Mouse (Mus musculus) limb, embryonic 12.5 days (tissue): ENCODE data around the gene Cisd3. TPM values are rescaled to one million over a fixed set of nuclear protein-coding genes. Genes with fewer than 3 reads are reported as not detected.

Experiments
- ATAC-seq: fragments of 200-750 bp; cut with Nextera tagmentation; 2 replicates; pipeline ENCODE4 v1.8.0; 2017; ENCODE audit warnings: low read depth, moderate TSS enrichment; ENCODE audit not compliant: insufficient number of reproducible peaks, insufficient read depth, low FRiP score, low TSS enrichment
- H3K27ac ChIP-seq: fragments of 300-500 bp; sonication (generic); 2 replicates; pipeline ENCODE4 v1.5.1; 2016; ENCODE audit warnings: mild to moderate bottlenecking, moderate library complexity
- H3K27me3 ChIP-seq: fragments of 300-500 bp; sonication (generic); 2 replicates; pipeline ENCODE4 v1.6.1; 2016; ENCODE audit warnings: mild to moderate bottlenecking, moderate library complexity
- H3K36me3 ChIP-seq: fragments of 300-500 bp; sonication (generic); 2 replicates; pipeline ENCODE4 v1.6.1; 2016; ENCODE audit warnings: mild to moderate bottlenecking, moderate library complexity
- H3K4me1 ChIP-seq: fragments of 300-500 bp; sonication (generic); replicated peaks from 2 replicates; pipeline ENCODE4 v1.6.1; 2016
- H3K4me2 ChIP-seq: fragments of 300-500 bp; sonication (generic); 2 replicates; pipeline ENCODE4 v1.6.1; 2016; ENCODE audit warnings: mild to moderate bottlenecking, moderate library complexity
- H3K4me3 ChIP-seq: fragments of 300-500 bp; sonication (generic); replicated peaks from 2 replicates; pipeline ENCODE4 v1.5.1; 2016; ENCODE audit warnings: mild to moderate bottlenecking
- H3K9ac ChIP-seq: fragments of 300-500 bp; sonication (generic); replicated peaks from 2 replicates; pipeline ENCODE4 v1.6.1; 2016; ENCODE audit warnings: mild to moderate bottlenecking, moderate library complexity
- H3K9me3 ChIP-seq: fragments of 300-500 bp; sonication (generic); 2 replicates; pipeline ENCODE4 v1.6.1; 2016; ENCODE audit warnings: mild to moderate bottlenecking, moderate library complexity
- WGBS: fragments of 180-500 bp; shearing (Covaris S2); methylation state at CpG from one replicate; pipeline ENCODE4 v1.1.7; 2016; 5-methylcytosine and 5-hydroxymethylcytosine counted together
- polyA plus RNA-seq: library from polyadenylated mRNA; unstranded; fragments of >200 nt; fragmentation: Nextera tagmentation; extraction: Ambion mirVana; gene quantifications from 2 replicates; pipeline ENCODE4 v1.2.1, GENCODE M21; 2016

Gene Cisd3
- polyA plus RNA-seq, 1 experiment from 2014 or later, result 10.0 TPM

GRCm38 (mm10) chr11:97689861-97690260 is 4.2 kb downstream of the Cisd3 start:
- no peak overlapping the region for H3K4me2 ChIP-seq
- H3K27ac ChIP-seq, result no peak overlapping the region
- ATAC-seq, result no peak
- no peak overlapping the region for H3K4me3 ChIP-seq
- H3K4me1 ChIP-seq, result peaks cover 38% of the 10 kb centered on the region
- no peaks in the 10 kb centered on the region for H3K9me3 ChIP-seq
- no peaks in the 10 kb centered on the region for H3K27me3 ChIP-seq
- H3K36me3 ChIP-seq, result peaks cover 71% of the 10 kb centered on the region
- no peak overlapping the region for H3K9ac ChIP-seq
- WGBS, result 28% methylated on average over 10 of the region's 10 CpGs

GRCm38 (mm10) chr11:97694435-97694834 is 8.8 kb downstream of the Cisd3 start:
- no peak for ATAC-seq
- Histone ChIP-seq H3K27ac (peak overlapping the region; percentile 41; the same call in 1 of the 2 replicates), H3K4me3 (0 out of 2 replicates have a peak overlapping the region, but pooled peaks have one; percentile 13), H3K4me2 (no peak overlapping the region; the same call in 1 of the 2 replicates), H3K4me1 (peaks cover 47% of the 10 kb centered on the region), H3K36me3 (peaks cover 50% of the 10 kb centered on the region), H3K9me3 (no peaks in the 10 kb centered on the region), H3K27me3 (no peaks in the 10 kb centered on the region), H3K9ac (no peak overlapping the region; the same call in 1 of the 2 replicates)
- WGBS, result 95% methylated on average over 4 of the region's 4 CpGs

GRCm38 (mm10) chr11:97694921-97695711 is 9.5 kb downstream of the Cisd3 start:
- Histone ChIP-seq H3K4me1 (peaks cover 47% of the 10 kb centered on the region), H3K27me3 (no peaks in the 10 kb centered on the region), H3K36me3 (peaks cover 43% of the 10 kb centered on the region), H3K4me3 (peak overlapping the region; percentile 13), H3K9me3 (no peaks in the 10 kb centered on the region), H3K27ac (peak overlapping the region; percentile 41), H3K4me2 (peak overlapping the region; percentile 40), H3K9ac (0 out of 2 replicates have a peak overlapping the region, but pooled peaks have one; percentile 5)
- 66% methylated on average over 17 of the region's 17 CpGs for whole genome bisulfite sequencing
- no peak for ATAC-seq

- 0 out of 2 replicates have a peak overlapping the region, but pooled peaks have one; percentile 5 for H3K9ac ChIP-seq
- peaks cover 50% of the 10 kb centered on the region for H3K4me1 ChIP-seq
- WGBS, result 53% methylated on average over 9 of the region's 9 CpGs
- H3K27ac ChIP-seq, result peak overlapping the region; percentile 41
- H3K27me3 ChIP-seq, result no peaks in the 10 kb centered on the region
- H3K4me3 ChIP-seq, result peak overlapping the region; percentile 13
- ATAC-seq, result no peak
- peaks cover 35% of the 10 kb centered on the region for H3K36me3 ChIP-seq
- peak overlapping the region; percentile 40 for H3K4me2 ChIP-seq
- no peaks in the 10 kb centered on the region for H3K9me3 ChIP-seq
These were observed 10.2 kb downstream of the Cisd3 start for GRCm38 (mm10) chr11:97695712-97696401.

GRCm38 (mm10) chr11:97696669-97697068 is 11.0 kb downstream of the Cisd3 start:
- Histone ChIP-seq H3K4me1 (peaks cover 58% of the 10 kb centered on the region), H3K36me3 (peaks cover 27% of the 10 kb centered on the region)

GRCm38 (mm10) chr11:97697199-97697890 is 11.7 kb downstream of the Cisd3 start:
- 56% methylated on average over 11 of the region's 11 CpGs for WGBS
- peak overlapping the region; percentile 91 for H3K9ac ChIP-seq
- H3K27me3 ChIP-seq, result no peaks in the 10 kb centered on the region
- H3K36me3 ChIP-seq, result peaks cover 21% of the 10 kb centered on the region
- H3K9me3 ChIP-seq, result no peaks in the 10 kb centered on the region
- H3K4me3 ChIP-seq, result peak overlapping the region; percentile 85
- peak overlapping the region; percentile 88 for H3K4me2 ChIP-seq
- peak overlapping the region; percentile 97 for H3K27ac ChIP-seq
- no peak for ATAC-seq
- H3K4me1 ChIP-seq, result peaks cover 62% of the 10 kb centered on the region

More at GRCm38 (mm10) chr11:97696669-97697068, 11.0 kb downstream of the Cisd3 start:
- H3K4me3 ChIP-seq, result 0 out of 2 replicates have a peak overlapping the region, but pooled peaks have one; percentile 13
- WGBS, result 74% methylated on average over 8 of the region's 8 CpGs
- no peak overlapping the region for H3K27ac ChIP-seq
- peak overlapping the region; percentile 88 for H3K4me2 ChIP-seq
- H3K9me3 ChIP-seq, result no peaks in the 10 kb centered on the region
- no peak overlapping the region for H3K9ac ChIP-seq
- H3K27me3 ChIP-seq, result no peaks in the 10 kb centered on the region
- ATAC-seq, result no peak

GRCm38 (mm10) chr11:97697891-97698529 is 12.4 kb downstream of the Cisd3 start:
- no peak; the same call in 1 of the 2 replicates for ATAC-seq
- H3K4me1 ChIP-seq, result peaks cover 62% of the 10 kb centered on the region
- H3K27ac ChIP-seq, result peak overlapping the region; percentile 97

GRCm38 (mm10) chr11:97698741-97699611 is 13.3 kb downstream of the Cisd3 start:
- Histone ChIP-seq H3K27ac (peak overlapping the region; percentile 97), H3K9ac (peak overlapping the region; percentile 91), H3K27me3 (no peaks in the 10 kb centered on the region), H3K4me2 (peak overlapping the region; percentile 88), H3K4me3 (peak overlapping the region; percentile 85), H3K9me3 (no peaks in the 10 kb centered on the region), H3K4me1 (peaks cover 60% of the 10 kb centered on the region), H3K36me3 (peaks cover 5% of the 10 kb centered on the region; the same call in 1 of the 2 replicates)
- ATAC-seq, result no peak
- WGBS, result under 1% methylated on average over 60 of the region's 63 CpGs

More at GRCm38 (mm10) chr11:97697891-97698529, 12.4 kb downstream of the Cisd3 start:
- H3K27me3 ChIP-seq, result no peaks in the 10 kb centered on the region
- no peaks in the 10 kb centered on the region for H3K9me3 ChIP-seq
- WGBS, result under 1% methylated on average over 14 of the region's 14 CpGs
- peak overlapping the region; percentile 91 for H3K9ac ChIP-seq
- peaks cover 14% of the 10 kb centered on the region; the same call in 1 of the 2 replicates for H3K36me3 ChIP-seq
- peak overlapping the region; percentile 85 for H3K4me3 ChIP-seq
- peak overlapping the region; percentile 88 for H3K4me2 ChIP-seq

GRCm38 (mm10) chr11:97699626-97700002 is 14.0 kb downstream of the Cisd3 start:
- H3K4me1 ChIP-seq, result peaks cover 60% of the 10 kb centered on the region

More at GRCm38 (mm10) chr11:97699626-97700002, 14.0 kb downstream of the Cisd3 start:
- Histone ChIP-seq H3K36me3 (peaks cover 5% of the 10 kb centered on the region; the same call in 1 of the 2 replicates), H3K9ac (peak overlapping the region; percentile 91), H3K4me3 (peak overlapping the region; percentile 85), H3K27ac (peak overlapping the region; percentile 97), H3K4me2 (peak overlapping the region; percentile 88), H3K9me3 (no peaks in the 10 kb centered on the region), H3K27me3 (no peaks in the 10 kb centered on the region)
- no peak for ATAC-seq
- 0% methylated on average over 6 of the region's 9 CpGs for WGBS
